Mouse (Mus musculus) ES-Bruce4 (cell line): ENCODE measurements around the gene Srrm4.

ENCODE experiments used
- EP300 ChIP-seq: IDR thresholded peaks from 2 replicates; pipeline ENCODE4 v1.6.1; 2011; ENCODE audit warnings: low read depth, low read length; ENCODE audit not compliant: insufficient read depth
- POLR2A ChIP-seq: IDR thresholded peaks from one replicate; pipeline ENCODE4 v1.8.1; 2011; ENCODE audit warnings: low read length; ENCODE audit not compliant: insufficient read depth

DNA sequence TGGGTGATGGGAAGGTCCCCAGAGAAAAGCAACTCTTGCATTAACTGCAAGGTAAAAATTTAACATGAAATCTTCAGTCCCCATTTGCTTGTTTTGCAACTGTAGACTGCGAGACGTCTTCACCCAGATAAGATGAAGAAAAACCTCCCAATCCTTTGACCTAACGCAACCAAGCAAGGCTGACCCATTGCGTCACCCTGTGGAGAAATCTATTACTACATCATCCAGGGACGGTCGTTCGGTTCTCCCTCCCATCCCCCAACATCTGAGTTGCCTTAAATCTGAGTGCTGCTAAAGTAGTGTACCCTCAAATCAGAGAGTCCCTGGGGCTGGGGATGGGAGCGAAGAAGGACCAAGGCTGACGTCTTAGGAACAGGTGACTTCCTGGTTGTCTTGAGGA lies 182.7 kb downstream of the Srrm4 start:
- TF ChIP-seq EP300 (no peak), POLR2A (no peak)
